Comparison of ENCODE assay signal across 8 mouse cellular contexts in the genomic region with DNA sequence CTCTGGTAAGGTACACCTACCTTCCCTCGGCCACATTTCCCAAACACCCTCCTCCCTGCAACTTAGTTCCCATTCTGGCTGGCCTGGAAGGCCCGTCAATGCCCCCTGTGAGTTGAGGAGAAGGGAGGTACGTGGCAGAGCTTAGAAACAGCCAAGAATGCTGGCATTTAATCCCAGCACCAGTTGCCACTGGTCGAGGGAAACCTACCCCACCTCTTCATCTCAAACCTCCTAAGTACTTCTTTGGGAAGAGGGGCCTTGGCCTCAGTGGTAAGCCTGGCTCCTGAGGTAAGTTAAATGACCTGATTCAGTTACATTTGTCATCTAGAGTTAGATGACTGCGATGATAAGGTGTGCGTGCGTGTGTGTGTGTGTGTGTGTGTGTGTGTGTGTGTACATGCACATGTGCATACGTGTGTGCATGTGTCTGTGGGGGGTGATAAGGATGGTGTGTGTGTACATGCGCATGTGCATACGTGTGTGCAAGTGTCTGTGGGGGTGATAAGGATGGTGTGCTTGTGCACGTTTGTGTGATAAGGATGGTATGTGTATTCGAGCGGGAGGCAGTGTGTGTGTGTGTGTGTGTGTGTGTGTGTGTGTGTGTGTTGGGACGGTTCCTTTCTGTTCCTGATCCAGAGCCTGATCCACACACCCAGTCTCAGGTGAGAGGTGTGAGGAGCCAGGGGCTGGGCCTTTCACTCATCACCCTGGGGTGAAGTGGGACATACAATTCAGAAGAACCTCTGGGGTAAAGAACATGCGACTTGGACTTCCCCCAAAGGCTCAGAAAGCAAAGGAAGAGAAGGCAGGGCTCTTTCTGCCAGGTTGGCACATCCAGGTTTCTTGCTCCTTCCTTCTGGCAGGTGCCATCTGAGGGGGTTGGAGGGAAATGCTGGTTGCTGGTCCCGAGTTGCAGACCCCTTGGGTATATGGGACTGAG. TPM values are rescaled to one million over a fixed set of nuclear protein-coding genes. Genes with fewer than 3 reads are reported as not detected.
DNase-seq lines count a peak whose midpoint lies in the region; ATAC-seq and TF ChIP-seq lines count a peak whose summit lies in the region.

No protein-coding gene starts in this region.

- TF ChIP-seq CTCF in lung, adult 2 months (IDR thresholded peaks at IDR 0.05; ENCODE audit: insufficient read depth, low read length), result no peak
- TF ChIP-seq CTCF in small intestine, adult 2 months (IDR thresholded peaks at IDR 0.05; ENCODE audit: extremely low read depth, insufficient read length, insufficient replicate concordance, low read depth, low read length), result no peak

- no peaks in the 10 kb centered on the region for H3K36me3 ChIP-seq in forebrain, embryonic 14.5 days (ENCODE audit: control insufficient read depth, insufficient read depth, low read length)
- H3K36me3 ChIP-seq in limb, embryonic 15.5 days, result no peaks in the 10 kb centered on the region
- H3K36me3 ChIP-seq in small intestine, adult 2 months (ENCODE audit: control insufficient read depth, insufficient read depth, low read length), result no peaks in the 10 kb centered on the region

- peak overlapping the region; percentile 76 for H3K9ac ChIP-seq in forebrain, embryonic 14.5 days (ENCODE audit: low read length)
- peak overlapping the region; percentile 97 for H3K9ac ChIP-seq in limb, embryonic 15.5 days

- TF ChIP-seq POLR2A in lung, adult 2 months (IDR thresholded peaks at IDR 0.05; ENCODE audit: borderline replicate concordance, extremely low read depth, low read depth, low read length), result no peak
- no peak for TF ChIP-seq POLR2A in small intestine, adult 2 months (IDR thresholded peaks at IDR 0.05; ENCODE audit: low read depth, low read length)

- peaks cover 11% of the 10 kb centered on the region for H3K4me1 ChIP-seq in lung, adult 2 months (ENCODE audit: control insufficient read depth, insufficient read depth, low read length)
- peaks cover 4% of the 10 kb centered on the region; the same call in 1 of the 2 replicates for H3K4me1 ChIP-seq in forebrain, embryonic 14.5 days (ENCODE audit: control insufficient read depth, insufficient read depth, low read length)
- peaks cover 48% of the 10 kb centered on the region for H3K4me1 ChIP-seq in limb, embryonic 15.5 days
- H3K4me1 ChIP-seq in small intestine, adult 2 months (ENCODE audit: control insufficient read depth, insufficient read depth, insufficient read length, low read length), result peaks cover 22% of the 10 kb centered on the region

- no peak for ATAC-seq in forebrain, embryonic 14.5 days
- no peak for ATAC-seq in limb, embryonic 15.5 days (ENCODE audit: insufficient number of reproducible peaks, low FRiP score, low TSS enrichment, low read depth)

- 30% methylated on average over 16 of the region's 16 CpGs for WGBS in lung, adult 2 months
- 52% methylated on average over 16 of the region's 16 CpGs for WGBS in forebrain, embryonic 14.5 days
- WGBS in limb, embryonic 15.5 days, result 23% methylated on average over 16 of the region's 16 CpGs
- 14% methylated on average over 16 of the region's 16 CpGs for WGBS in small intestine, adult 2 months

- peak overlapping the region; percentile 67 for H3K4me3 ChIP-seq in lung, adult 2 months (replicated peaks; ENCODE audit: extremely low read depth, low read depth, low read length)
- H3K4me3 ChIP-seq in forebrain, embryonic 14.5 days (ENCODE audit: low read depth, low read length), result peak overlapping the region; percentile 62
- H3K4me3 ChIP-seq in limb, embryonic 15.5 days, result peak overlapping the region; percentile 81
- H3K4me3 ChIP-seq in small intestine, adult 2 months (ENCODE audit: low read depth, low read length), result peak overlapping the region; percentile 79

- H3K9me3 ChIP-seq in forebrain, embryonic 14.5 days (replicated peaks; ENCODE audit: control insufficient read depth, low read length), result no peaks in the 10 kb centered on the region
- H3K9me3 ChIP-seq in limb, embryonic 15.5 days, result no peaks in the 10 kb centered on the region

- peak overlapping the region; percentile 97 for H3K4me2 ChIP-seq in forebrain, embryonic 14.5 days (ENCODE audit: low read length)
- H3K4me2 ChIP-seq in limb, embryonic 15.5 days, result peak overlapping the region; percentile 82

- peak overlapping the region; percentile 74 for H3K27ac ChIP-seq in forebrain, embryonic 14.5 days (ENCODE audit: low read depth, low read length)
- peak overlapping the region; percentile 94 for H3K27ac ChIP-seq in limb, embryonic 15.5 days
- peak overlapping the region; percentile 71 for H3K27ac ChIP-seq in small intestine, adult 2 months (ENCODE audit: insufficient read depth, low read depth, low read length)

- DNase-seq in lung, adult 2 months, result no peak
- DNase-seq in lung, postnatal 36 days, result no peak
- no peak for DNase-seq in forebrain, embryonic 14.5 days (ENCODE audit: low spot score)
- DNase-seq in thymus, adult 18-20 months, result no peak
- no peak for DNase-seq in ovary, postnatal 14 days (ENCODE audit: low spot score)
- DNase-seq in thymus, postnatal 4 days, result no peak

- no peaks in the 10 kb centered on the region for H3K27me3 ChIP-seq in forebrain, embryonic 14.5 days (replicated peaks; ENCODE audit: control insufficient read depth, insufficient read depth, low read length)
- no peaks in the 10 kb centered on the region for H3K27me3 ChIP-seq in limb, embryonic 15.5 days
- 0 out of 2 replicates have a peak, but pooled peaks cover 3% of the 10 kb centered on the region for H3K27me3 ChIP-seq in small intestine, adult 2 months (ENCODE audit: control insufficient read depth, insufficient read depth, low read length)

RNA-seq across cellular contexts. Expression of a gene that starts 1.1 kb away (rescaled TPM):
- polyA plus RNA-seq in lung, adult 2 months (2012; rRNA removed), result 459 and 481 TPM in 2 replicates
- polyA plus RNA-seq in forebrain, embryonic 14.5 days (2014; fragmentation: Nextera tagmentation; extraction: Ambion mirVana), result 125 and 139 TPM in 2 replicates
- 1,243 and 1,296 TPM in 2 replicates for polyA plus RNA-seq in limb, embryonic 15.5 days (2015; fragmentation: Nextera tagmentation; extraction: Ambion mirVana)
- polyA plus RNA-seq in small intestine, adult 2 months (2012; rRNA removed), result 71.6 and 78.1 TPM in 2 replicates

RNA-seq across cellular contexts. Expression of a gene that starts 18.1 kb away (rescaled TPM):
- polyA plus RNA-seq in lung, adult 2 months (2012; rRNA removed), result 0.58 and 1.4 TPM in 2 replicates
- polyA plus RNA-seq in forebrain, embryonic 14.5 days (2014; fragmentation: Nextera tagmentation; extraction: Ambion mirVana), result 135 and 150 TPM in 2 replicates
- 162 and 178 TPM in 2 replicates for polyA plus RNA-seq in limb, embryonic 15.5 days (2015; fragmentation: Nextera tagmentation; extraction: Ambion mirVana)
- 1.7 and 5.8 TPM in 2 replicates for polyA plus RNA-seq in small intestine, adult 2 months (2012; rRNA removed)

RNA-seq across cellular contexts. Expression of a gene that starts 47.0 kb away (rescaled TPM):
- 2.9 and 4.9 TPM in 2 replicates for polyA plus RNA-seq in lung, adult 2 months (2012; rRNA removed)
- polyA plus RNA-seq in forebrain, embryonic 14.5 days (2014; fragmentation: Nextera tagmentation; extraction: Ambion mirVana), result 0.08 TPM in 1 of 2 replicates, not detected in the other
- 1.9 and 2.1 TPM in 2 replicates for polyA plus RNA-seq in limb, embryonic 15.5 days (2015; fragmentation: Nextera tagmentation; extraction: Ambion mirVana)
- polyA plus RNA-seq in small intestine, adult 2 months (2012; rRNA removed), result 4.8 and 47.8 TPM in 2 replicates

RNA-seq across cellular contexts. Expression of a gene that starts 59.3 kb away (rescaled TPM):
- 0.29 and 0.40 TPM in 2 replicates for polyA plus RNA-seq in lung, adult 2 months (2012; rRNA removed)
- 0.27 and 0.28 TPM in 2 replicates for polyA plus RNA-seq in forebrain, embryonic 14.5 days (2014; fragmentation: Nextera tagmentation; extraction: Ambion mirVana)
- 0.49 and 0.86 TPM in 2 replicates for polyA plus RNA-seq in limb, embryonic 15.5 days (2015; fragmentation: Nextera tagmentation; extraction: Ambion mirVana)
- polyA plus RNA-seq in small intestine, adult 2 months (2012; rRNA removed), result 3.6 and 5.8 TPM in 2 replicates

Comparison
In these comparisons a context has a peak if more than half of its experiments do, and no peak if none do; other contexts are left out.
1. RNA of a gene that starts 18.1 kb away (polyA plus RNA-seq): 162 to 178 TPM in limb, embryonic 15.5 days and 135 to 150 TPM in forebrain, embryonic 14.5 days; 1.7 to 5.8 TPM in small intestine, adult 2 months and 0.58 to 1.4 TPM in lung, adult 2 months; every median in the first group is over 10 times any median in the second.
2. Peak in every context shown above with its lines, with median percentiles within 50 percentile points of each other: H3K4me3 ChIP-seq and H3K27ac ChIP-seq.